Mouse (Mus musculus) heart, embryonic 14.5 days (tissue): Measurements from ENCODE around the gene Ccnd3. TPM values are rescaled to one million over a fixed set of nuclear protein-coding genes. Genes with fewer than 3 reads are reported as not detected.

Experiments used
- ATAC-seq: fragments of 200-750 bp; cut with Nextera tagmentation; 2 replicates; pipeline ENCODE4 v1.8.0; 2017; ENCODE audit warnings: low read depth, moderate TSS enrichment; ENCODE audit not compliant: insufficient number of reproducible peaks, insufficient read depth, low FRiP score
- H3K27ac ChIP-seq, 2 experiments: fragments of 200-500 bp in 1 of 2; fragments of 300-500 bp in 1 of 2; sonication (generic) in 1 of 2; replicated peaks in 1 of 2; 2 replicates each; pipeline ENCODE4 v1.5.1; 2012 to 2014; ENCODE audit warnings: low read depth in 2 of 2, low read length in 2 of 2, control low read depth in 1 of 2, mild to moderate bottlenecking in 1 of 2, mixed read lengths in 1 of 2; ENCODE audit not compliant: control insufficient read depth in 1 of 2, insufficient read depth in 1 of 2
- H3K27me3 ChIP-seq: fragments of 300-500 bp; sonication (generic); 2 replicates; pipeline ENCODE4 v1.6.1; 2014; ENCODE audit warnings: mild to moderate bottlenecking, low read length, control low read depth; ENCODE audit not compliant: control insufficient read depth, insufficient read depth
- H3K36me3 ChIP-seq: fragments of 300-500 bp; sonication (generic); 2 replicates; pipeline ENCODE4 v1.6.1; 2014; ENCODE audit warnings: mild to moderate bottlenecking, control low read depth, low read length, mixed read lengths; ENCODE audit not compliant: control insufficient read depth, insufficient read depth
- H3K4me1 ChIP-seq, 2 experiments: fragments of 200-500 bp in 1 of 2; fragments of 300-500 bp in 1 of 2; sonication (generic) in 1 of 2; 2 replicates each; pipeline ENCODE4 v1.6.1; 2012 to 2014; ENCODE audit warnings: low read length in 2 of 2, control low read depth in 1 of 2, mixed read lengths in 1 of 2; ENCODE audit not compliant: control insufficient read depth in 2 of 2, insufficient read depth in 2 of 2
- H3K4me2 ChIP-seq: fragments of 300-500 bp; sonication (generic); 2 replicates; pipeline ENCODE4 v1.6.1; 2014; ENCODE audit warnings: mild to moderate bottlenecking, low read length
- H3K4me3 ChIP-seq, 2 experiments: fragments of 200-500 bp in 1 of 2; fragments of 300-500 bp in 1 of 2; sonication (generic) in 1 of 2; 2 replicates each; pipeline ENCODE4 v1.5.1; 2012 to 2014; ENCODE audit warnings: low read length in 2 of 2, mild to moderate bottlenecking in 2 of 2, control low read depth in 1 of 2, low read depth in 1 of 2, moderate library complexity in 1 of 2; ENCODE audit not compliant: control insufficient read depth in 1 of 2, insufficient read depth in 1 of 2
- H3K9ac ChIP-seq: fragments of 300-500 bp; sonication (generic); 2 replicates; pipeline ENCODE4 v1.6.1; 2014; ENCODE audit warnings: mild to moderate bottlenecking, low read length
- H3K9me3 ChIP-seq: fragments of 300-500 bp; sonication (generic); 2 replicates; pipeline ENCODE4 v1.6.1; 2016; ENCODE audit warnings: low read length, control low read depth; ENCODE audit not compliant: control insufficient read depth
- WGBS: fragments of 180-500 bp; shearing (Covaris S2); extraction: QIAGEN DNeasy Blood & Tissue Kit; methylation state at CpG from one replicate; pipeline ENCODE4 v1.1.7; 2014; 5-methylcytosine and 5-hydroxymethylcytosine counted together
- polyA plus RNA-seq: library from polyadenylated mRNA; unstranded; fragments of >200 nt; fragmentation: Nextera tagmentation; extraction: Ambion mirVana; gene quantifications from 2 replicates; pipeline ENCODE4 v1.2.1, GENCODE M21; 2014

The Ccnd3 gene
- polyA plus RNA-seq, 1 experiment from 2014 or later, result 469 TPM

GRCm38 (mm10) chr17:47599511-47600297 is 94.9 kb downstream of the Ccnd3 start:
- Histone ChIP-seq H3K9me3 (no peaks in the 10 kb centered on the region), H3K36me3 (peaks cover 86% of the 10 kb centered on the region), H3K9ac (no peak overlapping the region), H3K27me3 (no peaks in the 10 kb centered on the region), H3K27ac (peak overlapping the region; percentile 60 to 70), H3K4me3 (no peak overlapping the region), H3K4me1 (peaks cover 23 to 29% of the 10 kb centered on the region in 2 experiments), H3K4me2 (no peak overlapping the region)
- WGBS, result 73% methylated on average over 11 of the region's 11 CpGs
- no peak for ATAC-seq

GRCm38 (mm10) chr17:47600601-47601388 is 95.9 kb downstream of the Ccnd3 start:
- 82% methylated on average over 13 of the region's 13 CpGs for WGBS
- no peak for ATAC-seq
- Histone ChIP-seq H3K36me3 (peaks cover 94% of the 10 kb centered on the region), H3K9me3 (no peaks in the 10 kb centered on the region), H3K27me3 (no peaks in the 10 kb centered on the region), H3K4me3 (no peak overlapping the region), H3K9ac (no peak overlapping the region), H3K27ac (peak overlapping the region in 1 of 2 experiments; percentile 70; a peak in 2 of 4 replicates), H3K4me1 (peaks cover 22 to 28% of the 10 kb centered on the region in 2 experiments), H3K4me2 (no peak overlapping the region)

GRCm38 (mm10) chr17:47601389-47601755 is 96.5 kb downstream of the Ccnd3 start:
- Histone ChIP-seq H3K4me1 (peaks cover 16 to 22% of the 10 kb centered on the region in 2 experiments), H3K9me3 (no peaks in the 10 kb centered on the region), H3K36me3 (peaks cover 96% of the 10 kb centered on the region), H3K27me3 (no peaks in the 10 kb centered on the region), H3K4me2 (no peak overlapping the region), H3K9ac (no peak overlapping the region), H3K27ac (0 out of 4 replicates have a peak overlapping the region, but pooled peaks of 1 of the 2 experiments have one; percentile 1), H3K4me3 (no peak overlapping the region)
- 84% methylated on average over 10 of the region's 10 CpGs for WGBS
- no peak for ATAC-seq

- no peak overlapping the region for H3K27ac ChIP-seq
- no peak overlapping the region for H3K4me2 ChIP-seq
- WGBS, result 91% methylated on average over 11 of the region's 11 CpGs
- ATAC-seq, result no peak
- peaks cover 7 to 13% of the 10 kb centered on the region in 2 experiments for H3K4me1 ChIP-seq
- H3K9me3 ChIP-seq, result no peaks in the 10 kb centered on the region
- peaks cover 96% of the 10 kb centered on the region for H3K36me3 ChIP-seq
- H3K9ac ChIP-seq, result no peak overlapping the region
- no peaks in the 10 kb centered on the region for H3K27me3 ChIP-seq
- no peak overlapping the region for H3K4me3 ChIP-seq
These were observed 97.4 kb downstream of the Ccnd3 start for GRCm38 (mm10) chr17:47602289-47602688.

GRCm38 (mm10) chr17:47606220-47606619 is 101.4 kb downstream of the Ccnd3 start:
- Histone ChIP-seq H3K36me3 (peaks cover 74% of the 10 kb centered on the region), H3K4me2 (no peak overlapping the region), H3K9ac (no peak overlapping the region)

GRCm38 (mm10) chr17:47609182-47609581 is 104.3 kb downstream of the Ccnd3 start:
- ATAC-seq, result no peak
- no peaks in the 10 kb centered on the region for H3K27me3 ChIP-seq
- WGBS, result 86% methylated on average over 4 of the region's 4 CpGs
- H3K4me2 ChIP-seq, result no peak overlapping the region
- peaks cover 64% of the 10 kb centered on the region for H3K36me3 ChIP-seq
- no peaks in the 10 kb centered on the region for H3K9me3 ChIP-seq
- no peak overlapping the region for H3K4me3 ChIP-seq
- no peak overlapping the region for H3K9ac ChIP-seq
- H3K27ac ChIP-seq, result no peak overlapping the region
- H3K4me1 ChIP-seq, result peaks cover 6 to 23% of the 10 kb centered on the region in 2 experiments; a peak in 3 of 4 replicates

More at GRCm38 (mm10) chr17:47606220-47606619, 101.4 kb downstream of the Ccnd3 start:
- Histone ChIP-seq H3K4me1 (peaks cover 0 to 11% of the 10 kb centered on the region in 2 experiments; a peak in 2 of 4 replicates), H3K4me3 (no peak overlapping the region), H3K27ac (no peak overlapping the region), H3K9me3 (no peaks in the 10 kb centered on the region), H3K27me3 (no peaks in the 10 kb centered on the region)
- 76% methylated on average over 5 of the region's 5 CpGs for WGBS
- ATAC-seq, result no peak

- peak within 1 kb of the TSS; percentile 45 to 80 for H3K27ac ChIP-seq
- peak; percentile 91 for ATAC-seq
- H3K4me3 ChIP-seq, result peak within 1 kb of the TSS; percentile 74 to 91
- WGBS, result under 1% methylated on average over 59 of the region's 59 CpGs
- peak within 1 kb of the TSS; percentile 85 for H3K9ac ChIP-seq
- H3K9me3 ChIP-seq, result no peaks in the 10 kb centered on the region
- peaks cover 6 to 23% of the 10 kb centered on the region in 2 experiments; a peak in 3 of 4 replicates for H3K4me1 ChIP-seq
- H3K27me3 ChIP-seq, result no peaks in the 10 kb centered on the region
- peaks cover 64% of the 10 kb centered on the region for H3K36me3 ChIP-seq
- peak within 1 kb of the TSS; percentile 90 for H3K4me2 ChIP-seq
These were observed 106.2 kb downstream of the Ccnd3 start, which contains the start of the genes Bysl, Med20 and Gm20517 for GRCm38 (mm10) chr17:47610849-47611660. Gene Bysl, minus strand, starts transcription at chr17:47611492. Gene Med20, plus strand, starts transcription at chr17:47611582. Gene Gm20517, plus strand, starts transcription at chr17:47611589.
